Mouse (Mus musculus): ENCODE measurements around the gene C5ar2. TPM values are rescaled to one million over a fixed set of nuclear protein-coding genes. Genes with fewer than 3 reads are reported as not detected.
A peak's percentile ranks its signal among the peaks of the same experiment; 100 is the strongest.
"Not testable (repeated sequence)": the region's sequence is repeated elsewhere in the genome, so short reads cannot be mapped to it uniquely, and the experiment has no call there.

C5ar2 gene
- 1 to 10 TPM in 1 of 4 experiments, under 1 TPM in 3; 0.41 to 1.0 (median 0.75) TPM for total RNA-seq (2022)

GRCm38 (mm10) chr7:16244067-16244466, at the start of gene C5ar2:
Gene C5ar2 (minus strand): TSS chr7:16244154.
- DNase-seq: no peak

- DNase-seq: no peak
Observed at GRCm38 (mm10) chr7:16287791-16288190, 43.8 kb upstream of the C5ar2 start.

GRCm38 (mm10) chr7:16287016-16287415, 43.1 kb upstream of the C5ar2 start:
- DNase-seq: no peak

GRCm38 (mm10) chr7:16286026-16286961, 42.3 kb upstream of the C5ar2 start, which contains the start of gene Ccdc9:
Gene Ccdc9 (minus strand): TSS chr7:16286795.
- peak; percentile 100 for DNase-seq

- peak; percentile 84 for DNase-seq
Observed at GRCm38 (mm10) chr7:16285450-16286025, 41.6 kb upstream of the C5ar2 start.

GRCm38 (mm10) chr7:16284904-16285303, 41.0 kb upstream of the C5ar2 start:
- DNase-seq: no peak

GRCm38 (mm10) chr7:16284001-16284400, 40.0 kb upstream of the C5ar2 start:
- DNase-seq: no peak

- no peak for DNase-seq
Observed at GRCm38 (mm10) chr7:16282334-16282733, 38.4 kb upstream of the C5ar2 start.

- DNase-seq: no peak
Observed at GRCm38 (mm10) chr7:16280721-16281120, 36.8 kb upstream of the C5ar2 start.

- no peak for DNase-seq
Observed at GRCm38 (mm10) chr7:16274922-16275890, 31.3 kb upstream of the C5ar2 start.

GRCm38 (mm10) chr7:16273766-16274140, 29.8 kb upstream of the C5ar2 start:
- DNase-seq: peak; percentile 66

GRCm38 (mm10) chr7:16273081-16273765, 29.3 kb upstream of the C5ar2 start, which contains the start of gene Inafm1:
Gene Inafm1 (minus strand): TSS chr7:16273617.
- DNase-seq: peak; percentile 86

- DNase-seq: peak; percentile 57
Observed at GRCm38 (mm10) chr7:16272681-16273080, 28.7 kb upstream of the C5ar2 start.

- DNase-seq: no peak
Observed at GRCm38 (mm10) chr7:16271139-16271538, 27.2 kb upstream of the C5ar2 start.

- not testable (repeated sequence) for DNase-seq
Observed at GRCm38 (mm10) chr7:16266593-16266992, 22.6 kb upstream of the C5ar2 start.

- no peak for DNase-seq
Observed at GRCm38 (mm10) chr7:16265856-16266255, 21.9 kb upstream of the C5ar2 start.

GRCm38 (mm10) chr7:16263843-16264242, 19.9 kb upstream of the C5ar2 start:
- DNase-seq: no peak

GRCm38 (mm10) chr7:16263015-16263787, 19.2 kb upstream of the C5ar2 start:
- DNase-seq: peak; percentile 56

- no peak for DNase-seq
Observed at GRCm38 (mm10) chr7:16261097-16261496, 17.1 kb upstream of the C5ar2 start.

- no peak for DNase-seq
Observed at GRCm38 (mm10) chr7:16259110-16259590, 15.2 kb upstream of the C5ar2 start, which contains the start of gene C5ar1. Gene C5ar1 (minus strand): TSS chr7:16259540.

GRCm38 (mm10) chr7:16257830-16258229, 13.9 kb upstream of the C5ar2 start:
- DNase-seq: no peak

All from adrenal gland, adult 8-10 months (tissue).